Mouse (Mus musculus): ENCODE results near the gene Cttnbp2nl.

DNA sequence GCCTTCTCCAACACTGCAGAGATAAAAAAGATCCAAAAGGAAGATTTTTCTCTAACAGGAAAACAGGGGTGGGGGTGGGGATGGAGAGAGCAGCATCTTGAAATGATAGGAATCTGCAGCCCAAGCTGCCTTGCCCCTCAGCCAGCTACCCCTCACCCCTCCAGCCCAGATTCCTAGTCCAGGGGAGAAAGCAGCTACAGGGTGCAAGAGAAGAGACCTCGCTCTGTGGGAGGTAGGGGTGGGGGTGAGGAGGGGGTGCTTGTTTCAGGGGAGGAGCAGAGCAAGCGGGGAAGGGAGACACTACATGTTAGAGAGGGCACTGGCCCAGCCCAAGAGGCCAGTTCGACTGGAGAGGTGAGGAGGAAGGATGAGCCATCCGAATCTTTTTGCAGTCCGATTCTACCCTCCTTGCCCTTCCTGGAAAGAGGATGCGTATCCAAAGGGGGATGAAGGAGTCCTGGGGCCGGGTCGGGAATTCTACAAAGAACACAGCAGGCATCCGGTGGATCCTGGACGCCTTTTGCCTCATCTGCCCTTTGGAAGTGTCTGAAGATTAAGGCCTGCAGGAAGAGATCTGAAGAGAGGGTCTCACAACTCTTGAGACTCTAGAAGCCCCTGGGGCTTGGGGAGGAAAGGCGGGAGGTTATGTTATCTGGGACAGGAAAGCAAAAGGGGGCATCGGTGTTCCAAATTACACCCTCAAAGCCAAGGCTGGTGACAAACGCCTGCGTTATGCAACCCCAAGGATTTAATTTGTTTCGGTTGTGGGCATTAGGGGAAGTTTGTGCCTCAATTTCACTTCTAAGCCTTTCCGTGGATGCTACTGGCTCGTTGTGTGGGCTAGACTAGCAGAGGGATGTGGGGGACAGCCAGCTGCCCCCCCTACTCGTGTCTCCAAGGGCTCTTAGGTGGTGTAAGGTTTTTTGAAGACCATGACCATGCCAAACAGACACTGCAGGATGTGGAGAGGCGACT, 92.6 kb downstream of the Cttnbp2nl start:
- TF ChIP-seq POLR2A (IDR thresholded peaks at IDR 0.05; ENCODE audit: low read depth, low read length) (no peak), CTCF (IDR thresholded peaks at IDR 0.05; ENCODE audit: extremely low read depth, insufficient read depth, insufficient read length, insufficient replicate concordance) (no peak)

Measured in spleen, adult 2 months (tissue).